Mouse (Mus musculus) liver, postnatal 0 days (tissue): ENCODE measurements around the gene Eif4g3.

Source experiments
- CTCF ChIP-seq: sonication (generic); IDR thresholded peaks from 2 replicates; pipeline ENCODE4 v1.5.1; 2016; ENCODE audit warnings: antibody characterized with exemption, low read depth
- EP300 ChIP-seq: IDR thresholded peaks from 2 replicates; pipeline ENCODE4 v1.6.1; 2016; ENCODE audit warnings: antibody characterized with exemption, low read depth, mild to moderate bottlenecking

DNA sequence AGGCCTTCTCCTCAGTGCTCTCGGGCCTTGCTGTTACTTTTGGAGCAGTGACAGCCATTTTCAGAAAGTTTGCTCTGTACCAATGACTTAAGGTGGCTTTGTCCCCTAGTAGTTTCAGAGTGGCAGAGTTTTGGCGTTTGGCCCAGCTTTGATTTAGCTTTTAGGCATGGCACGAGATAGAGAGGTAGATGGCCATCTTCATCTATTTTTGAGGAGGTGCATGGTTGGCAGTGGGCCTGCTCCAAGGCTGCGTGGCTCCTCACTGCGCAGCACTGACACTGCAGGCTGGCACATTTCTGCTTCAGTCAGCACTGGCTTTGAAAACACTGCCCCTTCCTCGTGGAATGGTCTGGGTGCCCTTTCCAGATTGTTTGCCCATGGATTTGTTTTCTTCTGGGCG, 80.7 kb downstream of the Eif4g3 start:
- TF ChIP-seq EP300 (no peak), CTCF (no peak)
